Mouse (Mus musculus): ENCODE measurements around the gene Dusp13.

Gene Dusp13

DNA sequence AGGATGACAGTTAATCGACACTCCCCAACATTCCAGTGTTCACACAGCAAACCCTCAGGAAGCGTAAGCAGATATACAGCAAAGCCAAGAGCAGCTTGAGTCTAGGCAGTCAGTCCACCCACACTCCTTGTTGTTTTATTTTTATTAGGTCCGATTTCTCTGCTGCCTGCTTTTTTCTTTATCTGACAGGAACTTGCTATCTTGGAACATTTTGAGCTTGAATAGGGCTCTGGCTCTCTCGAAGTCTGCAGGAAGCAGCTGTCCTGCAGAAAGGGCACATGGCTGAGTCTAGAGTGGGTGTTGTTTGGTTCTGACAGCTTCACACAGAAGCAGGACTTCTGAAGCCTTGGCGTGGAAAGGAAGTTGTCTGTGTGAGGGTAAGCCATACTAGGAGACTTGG, 47.7 kb downstream of the Dusp13 start:
- no peak for DNase-seq (ENCODE audit: inconsistent ontology term)

DNA sequence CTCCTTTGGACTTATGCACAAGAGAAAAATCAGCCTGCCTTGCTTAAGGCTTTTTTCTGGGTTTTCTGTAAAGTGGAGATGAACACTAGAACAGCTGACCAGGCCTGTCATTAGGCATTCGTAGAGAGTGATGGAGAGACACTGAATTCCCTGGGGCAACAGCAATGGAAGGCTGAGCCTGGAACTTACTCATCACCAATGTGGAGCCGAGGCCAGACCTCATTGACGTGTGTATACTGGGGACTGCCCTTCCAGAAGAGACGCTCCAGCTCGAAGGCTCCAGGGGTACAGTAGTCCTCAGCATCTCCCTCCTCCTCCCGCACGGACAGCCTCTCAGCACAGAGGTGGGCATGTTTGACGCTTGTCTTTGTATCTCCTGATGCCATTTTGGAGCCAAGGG, 48.3 kb downstream of the Dusp13 start:
- DNase-seq (ENCODE audit: inconsistent ontology term): no peak

DNA sequence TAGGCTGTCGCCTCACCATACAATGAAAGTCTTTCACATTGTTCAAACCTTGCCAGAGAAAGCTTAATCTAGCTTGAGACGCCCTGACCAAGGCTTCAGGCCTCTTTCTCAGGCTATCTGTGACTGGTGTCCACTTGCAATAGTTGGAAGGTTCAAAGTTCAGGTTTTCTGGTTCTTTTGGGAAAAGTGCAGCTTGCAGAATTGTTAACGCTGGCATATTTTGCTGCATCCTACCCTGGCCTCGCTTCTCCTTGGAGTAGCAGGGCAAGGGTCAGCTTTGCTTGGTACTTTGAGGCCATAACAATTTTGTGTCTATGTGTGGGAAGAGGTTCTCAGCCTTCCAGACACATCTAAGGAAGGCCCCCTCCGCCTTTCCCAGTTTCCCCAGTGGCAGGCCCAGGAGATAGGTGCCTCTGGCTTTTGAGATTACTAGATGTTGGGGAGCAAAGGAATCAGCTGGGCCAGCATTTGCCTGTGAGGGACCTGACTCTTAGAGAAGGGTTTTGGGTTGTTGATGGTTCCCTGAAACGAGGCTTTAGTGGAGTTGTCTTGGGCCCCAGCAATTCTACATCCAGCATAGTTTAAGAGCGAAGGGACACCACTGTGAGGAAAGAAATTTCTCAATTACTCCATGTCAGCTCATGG, 54.7 kb downstream of the Dusp13 start:
- DNase-seq (ENCODE audit: inconsistent ontology term): no peak

DNA sequence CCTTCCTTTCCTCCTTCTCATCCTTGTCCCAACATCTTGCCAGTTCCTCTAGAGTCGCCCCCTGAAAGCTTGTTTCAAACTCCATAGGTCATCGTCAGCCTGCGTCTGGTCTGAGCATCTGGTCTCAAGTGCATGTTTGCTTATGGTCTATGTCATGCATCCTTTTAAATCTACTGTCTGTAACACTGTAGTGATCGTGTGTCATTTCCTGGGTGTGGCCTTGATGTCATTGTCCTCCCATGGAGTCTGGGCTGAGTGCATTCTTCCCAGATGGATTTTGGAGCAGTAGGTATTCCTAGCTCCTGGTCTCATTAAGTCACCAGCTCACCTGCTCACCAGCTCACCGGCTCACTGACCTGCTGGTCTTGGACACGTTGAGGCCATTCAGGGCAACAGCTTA, 56.0 kb downstream of the Dusp13 start:
- no peak for DNase-seq (ENCODE audit: inconsistent ontology term)

DNA sequence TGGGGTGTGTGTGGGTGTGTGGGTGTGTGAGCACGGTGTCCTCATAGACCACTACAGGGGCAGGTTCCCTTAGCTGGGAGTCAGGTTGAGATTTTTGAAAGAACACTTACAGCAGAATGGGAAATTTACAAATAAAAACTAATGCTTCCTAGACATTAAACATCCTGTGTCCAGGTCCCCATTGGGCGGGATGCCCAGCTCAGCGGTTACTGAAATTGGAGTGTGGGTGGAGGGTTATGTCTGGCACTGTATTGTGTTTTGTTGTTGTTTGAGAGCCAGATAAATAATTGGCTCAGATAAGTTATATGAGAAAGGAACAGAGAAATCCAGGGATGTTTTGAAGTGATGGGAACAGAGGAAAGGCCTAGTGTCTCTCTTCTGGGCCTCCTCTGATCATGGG, 59.9 kb downstream of the Dusp13 start:
- DNase-seq (ENCODE audit: inconsistent ontology term): peak; percentile 82

DNA sequence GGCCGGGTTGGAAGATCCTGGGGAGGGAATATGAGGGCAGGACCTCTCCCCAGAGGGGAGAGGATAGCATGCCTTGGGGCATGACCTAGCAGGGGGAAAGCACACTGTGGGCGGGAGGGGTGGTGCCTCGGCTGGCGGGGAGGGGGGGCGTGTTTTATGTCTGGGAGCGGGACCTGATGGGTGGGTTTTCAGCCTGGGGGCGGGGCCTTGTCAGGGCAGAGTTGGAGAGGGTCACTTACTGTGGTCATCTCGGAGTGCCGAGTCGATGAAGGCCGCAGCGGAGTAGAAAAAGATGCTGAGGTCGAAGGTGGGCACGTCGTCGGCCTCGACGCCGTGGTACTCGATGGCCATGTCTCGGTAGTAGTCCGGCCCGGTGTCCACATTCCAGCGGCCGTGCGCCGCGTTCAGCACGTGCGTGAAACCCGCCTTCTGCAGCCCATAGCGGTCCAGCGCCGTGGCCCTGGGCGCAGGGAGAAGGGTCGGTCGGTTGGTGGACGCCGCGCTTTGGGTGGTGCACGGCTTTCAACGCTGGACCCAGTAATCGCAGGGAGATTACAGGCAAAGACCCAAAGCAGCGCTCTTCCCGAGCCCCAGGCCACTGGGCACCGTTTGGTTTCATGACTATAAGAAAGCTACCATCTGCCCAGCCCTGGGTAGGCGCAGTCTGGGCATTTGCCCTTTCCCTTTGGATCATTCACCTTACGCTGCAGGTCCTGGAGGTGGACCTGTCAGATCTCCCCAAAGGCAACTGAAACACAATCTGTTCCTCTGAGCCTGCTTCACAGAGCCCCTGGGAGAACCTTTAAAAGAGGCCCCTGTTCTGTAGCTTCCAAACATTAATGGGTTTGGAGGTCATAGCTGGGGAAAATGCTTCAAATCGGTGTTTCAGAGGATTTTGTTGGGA, 64.4 kb downstream of the Dusp13 start:
- no peak for DNase-seq (ENCODE audit: inconsistent ontology term)

DNA sequence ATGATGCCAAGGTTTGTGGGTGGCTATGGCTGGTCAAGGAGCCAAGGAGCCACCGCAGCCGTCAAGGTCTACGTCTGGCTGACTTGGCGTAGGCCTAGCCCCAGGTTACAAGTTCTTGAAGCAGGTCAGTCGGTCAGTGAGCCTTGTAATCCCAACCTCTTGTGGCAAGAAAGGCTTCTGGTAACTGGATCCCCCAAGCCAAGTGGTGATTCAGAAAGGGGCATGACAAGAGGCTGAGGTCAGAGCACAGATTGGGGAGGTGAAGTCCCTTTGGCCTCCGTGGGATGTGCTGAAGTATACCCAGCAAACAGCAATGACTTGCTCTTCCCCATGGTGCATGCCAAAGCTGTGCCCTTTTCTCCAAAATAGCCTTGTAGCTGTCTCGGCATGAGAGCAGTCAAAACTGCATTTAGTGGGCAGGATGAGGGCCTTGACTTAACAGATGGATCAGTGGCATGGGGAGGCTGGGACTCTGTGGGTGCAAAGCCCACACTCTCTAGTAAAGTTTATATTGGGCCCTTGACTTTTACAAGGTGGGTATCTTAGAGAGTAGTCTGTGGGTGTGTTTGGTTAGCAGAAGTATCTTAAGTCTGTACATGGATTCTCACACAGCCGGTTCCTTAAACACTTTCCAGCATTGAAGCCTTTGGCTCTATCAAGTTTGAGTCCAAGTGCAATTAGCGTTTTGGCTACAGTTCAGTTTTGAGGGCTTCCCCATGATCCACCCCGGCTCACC, 65.4 kb downstream of the Dusp13 start:
- DNase-seq (ENCODE audit: inconsistent ontology term): no peak

DNA sequence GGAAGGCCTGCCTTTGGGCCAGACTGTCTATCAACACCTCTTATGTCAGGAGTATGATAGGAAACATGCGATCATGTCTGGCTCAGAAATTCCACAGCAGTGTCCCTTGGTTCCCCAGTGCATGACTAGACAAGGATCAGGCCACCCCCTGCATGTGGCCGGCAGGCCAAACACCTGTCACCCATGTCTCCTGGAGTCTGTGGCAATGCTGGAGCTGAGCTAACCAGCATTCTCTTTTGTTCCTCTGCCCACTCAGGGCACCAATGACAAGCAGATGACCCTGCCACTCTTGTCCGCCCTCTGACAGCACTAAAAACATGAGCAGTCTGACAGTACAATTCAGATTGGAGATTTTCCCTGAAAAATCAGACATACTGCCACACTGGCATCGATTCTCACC, 67.1 kb downstream of the Dusp13 start:
- no peak for DNase-seq (ENCODE audit: inconsistent ontology term)

All from Muller cell, postnatal 12 days (primary cell).